Mouse (Mus musculus): ENCODE results near the gene Fer1l4.

DNA sequence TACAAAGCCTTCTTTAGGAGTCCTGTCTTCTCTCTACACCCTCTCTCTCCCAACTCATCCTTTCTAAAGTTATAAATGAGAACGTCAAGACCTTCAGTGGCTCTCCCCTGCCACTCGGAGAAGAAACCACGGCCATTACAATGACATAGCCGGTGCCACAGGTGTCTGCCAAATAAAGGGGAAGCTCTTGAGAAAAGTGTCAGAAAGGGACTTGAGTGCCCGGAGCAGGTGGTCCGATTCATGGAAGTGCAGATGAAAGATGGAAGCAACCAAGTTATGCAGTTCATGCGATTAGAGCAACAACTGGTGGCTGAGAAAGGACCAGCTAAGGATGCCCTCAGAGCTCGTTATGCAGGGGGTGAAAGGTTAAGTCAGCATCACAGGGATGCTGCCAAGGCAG lies 9.8 kb downstream of the Fer1l4 start:
- TF ChIP-seq POU5F1 (IDR thresholded peaks at IDR 0.05; ENCODE audit: borderline replicate concordance, low read length) = no peak
- no peak for TF ChIP-seq CTCF (conservative IDR thresholded peaks at IDR 0.05; ENCODE audit: low read length)
